Mouse (Mus musculus): ENCODE results near the gene Ptpn9. TPM values are rescaled to one million over a fixed set of nuclear protein-coding genes. Genes with fewer than 3 reads are reported as not detected.
"Not testable (repeated sequence)": the region's sequence is repeated elsewhere in the genome, so short reads cannot be mapped to it uniquely, and the experiment has no call there.

Gene Ptpn9
- polyA plus RNA-seq, 1 experiment from 2014 or later: 29.0 TPM

GRCm38 (mm10) chr9:56975199-56975598 is 19.5 kb upstream of the Ptpn9 start:
- WGBS: 86% methylated on average over 3 of the region's 3 CpGs
- no peak overlapping the region for H3K4me3 ChIP-seq
- H3K36me3 ChIP-seq: peaks cover 9% of the 10 kb centered on the region
- H3K9ac ChIP-seq (replicated peaks): no peak overlapping the region
- no peaks in the 10 kb centered on the region for H3K9me3 ChIP-seq
- no peak for ATAC-seq (replicated peaks)
- no peak overlapping the region for H3K27ac ChIP-seq (replicated peaks)
- no peaks in the 10 kb centered on the region for H3K27me3 ChIP-seq
- H3K4me2 ChIP-seq (replicated peaks): no peak overlapping the region
- H3K4me1 ChIP-seq: no peaks in the 10 kb centered on the region

GRCm38 (mm10) chr9:56980186-56980585 is 14.5 kb upstream of the Ptpn9 start:
- Histone ChIP-seq H3K9ac (replicated peaks) (no peak overlapping the region), H3K4me1 (no peaks in the 10 kb centered on the region), H3K4me3 (no peak overlapping the region), H3K27me3 (no peaks in the 10 kb centered on the region), H3K9me3 (no peaks in the 10 kb centered on the region), H3K27ac (replicated peaks) (no peak overlapping the region), H3K36me3 (peaks cover 22% of the 10 kb centered on the region), H3K4me2 (replicated peaks) (no peak overlapping the region)
- no peak for ATAC-seq (replicated peaks)
- 94% methylated on average over 6 of the region's 6 CpGs for WGBS

- 73% methylated on average over 1 of the region's 1 CpGs for WGBS
- peaks cover 22% of the 10 kb centered on the region for H3K36me3 ChIP-seq
- H3K4me3 ChIP-seq: no peak overlapping the region
- H3K9ac ChIP-seq (replicated peaks): no peak overlapping the region
- no peaks in the 10 kb centered on the region for H3K27me3 ChIP-seq
- no peak for ATAC-seq (replicated peaks)
- no peaks in the 10 kb centered on the region for H3K9me3 ChIP-seq
- H3K4me1 ChIP-seq: no peaks in the 10 kb centered on the region
- H3K27ac ChIP-seq (replicated peaks): no peak overlapping the region
- no peak overlapping the region for H3K4me2 ChIP-seq (replicated peaks)
Observed at GRCm38 (mm10) chr9:56981502-56981901, 13.2 kb upstream of the Ptpn9 start.

GRCm38 (mm10) chr9:56995198-56996027 is 690 bp downstream of the Ptpn9 start:
- no peaks in the 10 kb centered on the region for H3K27me3 ChIP-seq
- peaks cover 23% of the 10 kb centered on the region for H3K4me1 ChIP-seq
- H3K27ac ChIP-seq (replicated peaks): peak overlapping the region; percentile 92
- no peaks in the 10 kb centered on the region for H3K9me3 ChIP-seq
- peak; percentile 75 for ATAC-seq (replicated peaks)
- peak overlapping the region; percentile 97 for H3K9ac ChIP-seq (replicated peaks)
- WGBS: under 1% methylated on average over 78 of the region's 80 CpGs
- H3K4me2 ChIP-seq (replicated peaks): peak overlapping the region; percentile 81
- peak overlapping the region; percentile 60 for H3K4me3 ChIP-seq
- H3K36me3 ChIP-seq: no peaks in the 10 kb centered on the region

GRCm38 (mm10) chr9:56996028-56996346 is 1.3 kb downstream of the Ptpn9 start:
- H3K36me3 ChIP-seq: no peaks in the 10 kb centered on the region
- H3K27ac ChIP-seq (replicated peaks): peak overlapping the region; percentile 92
- H3K9ac ChIP-seq (replicated peaks): peak overlapping the region; percentile 97
- 0% methylated on average over 5 of the region's 5 CpGs for WGBS
- peak overlapping the region; percentile 60 for H3K4me3 ChIP-seq
- ATAC-seq (replicated peaks): peak; percentile 7; the same call in 1 of the 2 replicates
- peak overlapping the region; percentile 81 for H3K4me2 ChIP-seq (replicated peaks)
- H3K4me1 ChIP-seq: peaks cover 23% of the 10 kb centered on the region
- H3K9me3 ChIP-seq: no peaks in the 10 kb centered on the region
- H3K27me3 ChIP-seq: no peaks in the 10 kb centered on the region

- not testable (repeated sequence) for H3K4me3 ChIP-seq; H3K9ac ChIP-seq (replicated peaks); ATAC-seq (replicated peaks); H3K9me3 ChIP-seq; H3K27ac ChIP-seq (replicated peaks); H3K27me3 ChIP-seq; H3K36me3 ChIP-seq
- WGBS: 80% methylated on average over 1 of the region's 1 CpGs
- Histone ChIP-seq H3K4me2 (replicated peaks) (peak overlapping the region; percentile 81; the same call in 1 of the 2 replicates), H3K4me1 (peaks cover 23% of the 10 kb centered on the region)
Observed at GRCm38 (mm10) chr9:56997206-56997605, 2.5 kb downstream of the Ptpn9 start.

- WGBS: 83% methylated on average over 4 of the region's 4 CpGs
- no peak overlapping the region for H3K4me2 ChIP-seq (replicated peaks)
Observed at GRCm38 (mm10) chr9:57003011-57003410, 8.3 kb downstream of the Ptpn9 start.

GRCm38 (mm10) chr9:57012393-57012792 is 17.7 kb downstream of the Ptpn9 start:
- no peaks in the 10 kb centered on the region for H3K27me3 ChIP-seq

More at GRCm38 (mm10) chr9:57003011-57003410, 8.3 kb downstream of the Ptpn9 start:
- no peak for ATAC-seq (replicated peaks)
- Histone ChIP-seq H3K9me3 (no peaks in the 10 kb centered on the region), H3K9ac (replicated peaks) (no peak overlapping the region), H3K27me3 (no peaks in the 10 kb centered on the region), H3K36me3 (0 out of 2 replicates have a peak, but pooled peaks cover 2% of the 10 kb centered on the region), H3K4me3 (no peak overlapping the region), H3K27ac (replicated peaks) (no peak overlapping the region), H3K4me1 (peaks cover 6% of the 10 kb centered on the region; the same call in 1 of the 2 replicates)

GRCm38 (mm10) chr9:57012895-57013294 is 18.2 kb downstream of the Ptpn9 start:
- H3K4me3 ChIP-seq: no peak overlapping the region
- ATAC-seq (replicated peaks): no peak
- WGBS: 78% methylated on average over 4 of the region's 4 CpGs
- no peak overlapping the region for H3K4me2 ChIP-seq (replicated peaks)
- H3K4me1 ChIP-seq: no peaks in the 10 kb centered on the region
- H3K27ac ChIP-seq (replicated peaks): no peak overlapping the region
- no peaks in the 10 kb centered on the region; the same call in 1 of the 2 replicates for H3K9me3 ChIP-seq
- H3K9ac ChIP-seq (replicated peaks): no peak overlapping the region
- peaks cover 16% of the 10 kb centered on the region; the same call in 1 of the 2 replicates for H3K36me3 ChIP-seq
- no peaks in the 10 kb centered on the region for H3K27me3 ChIP-seq

More at GRCm38 (mm10) chr9:57012393-57012792, 17.7 kb downstream of the Ptpn9 start:
- no peaks in the 10 kb centered on the region for H3K4me1 ChIP-seq
- no peak overlapping the region for H3K27ac ChIP-seq (replicated peaks)
- H3K4me2 ChIP-seq (replicated peaks): no peak overlapping the region
- ATAC-seq (replicated peaks): no peak
- peaks cover 16% of the 10 kb centered on the region; the same call in 1 of the 2 replicates for H3K36me3 ChIP-seq
- no peak overlapping the region for H3K9ac ChIP-seq (replicated peaks)
- no peak overlapping the region for H3K4me3 ChIP-seq
- 74% methylated on average over 1 of the region's 1 CpGs for WGBS
- H3K9me3 ChIP-seq: no peaks in the 10 kb centered on the region; the same call in 1 of the 2 replicates

- ATAC-seq (replicated peaks): no peak
- 100% methylated on average over 1 of the region's 1 CpGs for WGBS
Observed at GRCm38 (mm10) chr9:57013756-57014155, 19.0 kb downstream of the Ptpn9 start.

GRCm38 (mm10) chr9:57014766-57015165 is 20.0 kb downstream of the Ptpn9 start:
- no peak overlapping the region for H3K27ac ChIP-seq (replicated peaks)
- no peaks in the 10 kb centered on the region for H3K4me1 ChIP-seq
- H3K9ac ChIP-seq (replicated peaks): no peak overlapping the region
- H3K4me3 ChIP-seq: no peak overlapping the region
- H3K9me3 ChIP-seq: no peaks in the 10 kb centered on the region; the same call in 1 of the 2 replicates
- ATAC-seq (replicated peaks): no peak
- no peaks in the 10 kb centered on the region for H3K27me3 ChIP-seq
- no peak overlapping the region for H3K4me2 ChIP-seq (replicated peaks)
- H3K36me3 ChIP-seq: peaks cover 16% of the 10 kb centered on the region; the same call in 1 of the 2 replicates
- WGBS: 97% methylated on average over 1 of the region's 1 CpGs

More at GRCm38 (mm10) chr9:57013756-57014155, 19.0 kb downstream of the Ptpn9 start:
- Histone ChIP-seq H3K27ac (replicated peaks) (no peak overlapping the region), H3K27me3 (no peaks in the 10 kb centered on the region), H3K4me3 (no peak overlapping the region), H3K9me3 (no peaks in the 10 kb centered on the region; the same call in 1 of the 2 replicates), H3K4me2 (replicated peaks) (no peak overlapping the region), H3K36me3 (peaks cover 16% of the 10 kb centered on the region; the same call in 1 of the 2 replicates), H3K9ac (replicated peaks) (no peak overlapping the region), H3K4me1 (no peaks in the 10 kb centered on the region)

GRCm38 (mm10) chr9:57017631-57018030 is 22.9 kb downstream of the Ptpn9 start:
- Histone ChIP-seq H3K27ac (replicated peaks) (no peak overlapping the region), H3K4me3 (no peak overlapping the region), H3K36me3 (peaks cover 36% of the 10 kb centered on the region), H3K9me3 (no peaks in the 10 kb centered on the region; the same call in 1 of the 2 replicates), H3K4me2 (replicated peaks) (no peak overlapping the region), H3K9ac (replicated peaks) (no peak overlapping the region), H3K4me1 (no peaks in the 10 kb centered on the region), H3K27me3 (no peaks in the 10 kb centered on the region)
- no peak for ATAC-seq (replicated peaks)
- WGBS: 77% methylated on average over 1 of the region's 1 CpGs

All from forebrain, embryonic 15.5 days (tissue).